Comparison of ENCODE assay signal across 18 mouse cellular contexts in genomic region chr4:110121447-110121846, GRCm38 (mm10).
DNase-seq lines count a peak whose midpoint lies in the region; ATAC-seq and TF ChIP-seq lines count a peak whose summit lies in the region.
"Had no signal": no experiment of that assay in that cellular context is flagged by ENCODE, and none has a peak within 500 bp of the region (broad histone marks: within the 10 kb centered on the region; RNA-seq: fewer than 3 reads in every experiment).

No protein-coding gene starts in this region.

- no peaks in the 10 kb centered on the region for H3K36me3 ChIP-seq in kidney, embryonic 15.5 days
- H3K36me3 ChIP-seq in forebrain, embryonic 14.5 days (ENCODE audit: control insufficient read depth, insufficient read depth, low read length), result no peaks in the 10 kb centered on the region
- H3K36me3 ChIP-seq in hindbrain, embryonic 14.5 days (replicated peaks; ENCODE audit: control insufficient read depth, insufficient read depth), result no peaks in the 10 kb centered on the region
- H3K36me3 ChIP-seq in midbrain, postnatal 0 days (ENCODE audit: insufficient read depth, low read length), result no peaks in the 10 kb centered on the region
- H3K36me3 ChIP-seq in thymus, adult 2 months (ENCODE audit: control insufficient read depth, insufficient read depth, low read length), result no peaks in the 10 kb centered on the region
- H3K36me3 ChIP-seq: embryonic facial prominence, embryonic 13.5 days; heart, embryonic 13.5 days; limb, embryonic 13.5 days had no signal

- H3K4me3 ChIP-seq in kidney, embryonic 15.5 days (replicated peaks), result no peak overlapping the region
- no peak overlapping the region for H3K4me3 ChIP-seq in forebrain, embryonic 14.5 days (ENCODE audit: low read depth, low read length)
- H3K4me3 ChIP-seq in hindbrain, embryonic 14.5 days (replicated peaks; ENCODE audit: low read length), result no peak overlapping the region
- H3K4me3 ChIP-seq in midbrain, postnatal 0 days (ENCODE audit: low read depth, low read length), result no peak overlapping the region
- H3K4me3 ChIP-seq in thymus, adult 2 months (ENCODE audit: control insufficient read depth, insufficient read depth, low read length), result no peak overlapping the region
- H3K4me3 ChIP-seq: embryonic facial prominence, embryonic 13.5 days; heart, embryonic 13.5 days; limb, embryonic 13.5 days had no signal

- peak overlapping the region; percentile 51 for H3K27ac ChIP-seq in kidney, embryonic 15.5 days
- H3K27ac ChIP-seq in forebrain, embryonic 14.5 days (ENCODE audit: low read depth, low read length), result peak overlapping the region; percentile 28; the same call in 1 of the 2 replicates
- H3K27ac ChIP-seq in hindbrain, embryonic 14.5 days, result peak overlapping the region; percentile 83
- 0 out of 2 replicates have a peak overlapping the region, but pooled peaks have one; percentile 18 for H3K27ac ChIP-seq in midbrain, postnatal 0 days (ENCODE audit: low read depth, low read length)
- no peak overlapping the region for H3K27ac ChIP-seq in thymus, adult 2 months (ENCODE audit: control insufficient read depth, insufficient read depth, low read length)
- H3K27ac ChIP-seq: embryonic facial prominence, embryonic 13.5 days; heart, embryonic 13.5 days; limb, embryonic 13.5 days; liver, embryonic 14.5 days had no signal

- WGBS in kidney, embryonic 15.5 days, result 13% methylated on average over 5 of the region's 5 CpGs
- WGBS in forebrain, embryonic 14.5 days, result 38% methylated on average over 5 of the region's 5 CpGs
- WGBS in hindbrain, embryonic 14.5 days, result 44% methylated on average over 5 of the region's 5 CpGs
- 51% methylated on average over 5 of the region's 5 CpGs for WGBS in midbrain, postnatal 0 days
- WGBS in thymus, adult 2 months, result 62% methylated on average over 5 of the region's 5 CpGs

- ATAC-seq in kidney, embryonic 15.5 days (replicated peaks; ENCODE audit: low FRiP score), result peak; percentile 69
- ATAC-seq in forebrain, embryonic 14.5 days, result peak; percentile 19; the same call in 1 of the 2 replicates
- no peak for ATAC-seq in hindbrain, embryonic 14.5 days (ENCODE audit: low FRiP score)
- ATAC-seq in midbrain, postnatal 0 days (ENCODE audit: low FRiP score), result peak; percentile 38; the same call in 1 of the 2 replicates
- ATAC-seq: intestine, postnatal 0 days had no signal

- no peak overlapping the region for H3K9ac ChIP-seq in kidney, embryonic 15.5 days
- H3K9ac ChIP-seq in forebrain, embryonic 14.5 days (ENCODE audit: low read length), result no peak overlapping the region
- no peak overlapping the region for H3K9ac ChIP-seq in hindbrain, embryonic 14.5 days
- H3K9ac ChIP-seq in midbrain, postnatal 0 days (replicated peaks; ENCODE audit: low read length, poor library complexity, severe bottlenecking), result no peak overlapping the region
- H3K9ac ChIP-seq: embryonic facial prominence, embryonic 13.5 days; heart, embryonic 13.5 days; limb, embryonic 13.5 days; liver, embryonic 14.5 days had no signal

- TF ChIP-seq POLR2A in thymus, adult 2 months (IDR thresholded peaks at IDR 0.05; ENCODE audit: control insufficient read depth, extremely low read depth, insufficient read depth, low read length, poor library complexity), result no peak

- no peak for DNase-seq in kidney, postnatal 10 days
- no peak for DNase-seq in forebrain, embryonic 14.5 days (ENCODE audit: low spot score)
- DNase-seq in hindbrain, embryonic 14.5 days (ENCODE audit: low spot score), result no peak
- DNase-seq in midbrain, postnatal 0 days (ENCODE audit: low spot score), result no peak
- no peak for DNase-seq in B cell, adult 2 months
- no peak for DNase-seq in testis, postnatal 14 days (ENCODE audit: low spot score)
- no peak for DNase-seq in thymus, adult 2 months
- DNase-seq: adrenal gland, postnatal 14 days; cerebellum, adult 9-10 months; heart, adult 11 months; heart, postnatal 4 days; right cerebral cortex, adult 18-20 months had no signal

- TF ChIP-seq CTCF in midbrain, postnatal 0 days (IDR thresholded peaks at IDR 0.05), result no peak
- TF ChIP-seq CTCF in thymus, adult 2 months (IDR thresholded peaks at IDR 0.05; ENCODE audit: borderline replicate concordance, control insufficient read depth, extremely low read depth, insufficient read depth, low read length, poor library complexity), result no peak

- no peaks in the 10 kb centered on the region for H3K9me3 ChIP-seq in kidney, embryonic 15.5 days (replicated peaks)
- no peaks in the 10 kb centered on the region for H3K9me3 ChIP-seq in forebrain, embryonic 14.5 days (replicated peaks; ENCODE audit: control insufficient read depth, low read length)
- H3K9me3 ChIP-seq in hindbrain, embryonic 14.5 days (ENCODE audit: control insufficient read depth, low read length), result no peaks in the 10 kb centered on the region
- no peaks in the 10 kb centered on the region for H3K9me3 ChIP-seq in midbrain, postnatal 0 days (ENCODE audit: low read length)
- H3K9me3 ChIP-seq: embryonic facial prominence, embryonic 13.5 days; heart, embryonic 13.5 days; limb, embryonic 13.5 days had no signal

- H3K4me1 ChIP-seq in kidney, embryonic 15.5 days, result peaks cover 24% of the 10 kb centered on the region
- H3K4me1 ChIP-seq in forebrain, embryonic 14.5 days (ENCODE audit: control insufficient read depth, insufficient read depth, low read length), result no peaks in the 10 kb centered on the region; the same call in 1 of the 2 replicates
- H3K4me1 ChIP-seq in hindbrain, embryonic 14.5 days (replicated peaks; ENCODE audit: control insufficient read depth, insufficient read depth, low read length), result peaks cover 23% of the 10 kb centered on the region
- no peaks in the 10 kb centered on the region for H3K4me1 ChIP-seq in midbrain, postnatal 0 days (ENCODE audit: insufficient read depth, low read length)
- no peaks in the 10 kb centered on the region for H3K4me1 ChIP-seq in thymus, adult 2 months (replicated peaks; ENCODE audit: control insufficient read depth, insufficient read depth, low read length)
- H3K4me1 ChIP-seq: heart, embryonic 13.5 days had no signal

- no peak overlapping the region for H3K4me2 ChIP-seq in kidney, embryonic 15.5 days
- H3K4me2 ChIP-seq in forebrain, embryonic 14.5 days (ENCODE audit: low read length), result no peak overlapping the region
- 0 out of 2 replicates have a peak overlapping the region, but pooled peaks have one; percentile 33 for H3K4me2 ChIP-seq in hindbrain, embryonic 14.5 days (replicated peaks)
- H3K4me2 ChIP-seq in midbrain, postnatal 0 days (ENCODE audit: low read depth, low read length, poor library complexity, severe bottlenecking), result no peak overlapping the region
- H3K4me2 ChIP-seq: embryonic facial prominence, embryonic 13.5 days; heart, embryonic 13.5 days; limb, embryonic 13.5 days had no signal

- no peaks in the 10 kb centered on the region for H3K27me3 ChIP-seq in kidney, embryonic 15.5 days
- H3K27me3 ChIP-seq in forebrain, embryonic 14.5 days (replicated peaks; ENCODE audit: control insufficient read depth, insufficient read depth, low read length), result no peaks in the 10 kb centered on the region
- no peaks in the 10 kb centered on the region for H3K27me3 ChIP-seq in hindbrain, embryonic 14.5 days (ENCODE audit: control insufficient read depth, insufficient read depth, low read length)
- H3K27me3 ChIP-seq in midbrain, postnatal 0 days (ENCODE audit: insufficient read depth, low read length), result no peaks in the 10 kb centered on the region
- H3K27me3 ChIP-seq in thymus, adult 2 months (ENCODE audit: control insufficient read depth, insufficient read depth, low read length), result no peaks in the 10 kb centered on the region
- H3K27me3 ChIP-seq: embryonic facial prominence, embryonic 13.5 days; heart, embryonic 13.5 days; limb, embryonic 13.5 days had no signal
